ENCODE assay signal across 25 mouse cellular contexts in the genomic region with DNA sequence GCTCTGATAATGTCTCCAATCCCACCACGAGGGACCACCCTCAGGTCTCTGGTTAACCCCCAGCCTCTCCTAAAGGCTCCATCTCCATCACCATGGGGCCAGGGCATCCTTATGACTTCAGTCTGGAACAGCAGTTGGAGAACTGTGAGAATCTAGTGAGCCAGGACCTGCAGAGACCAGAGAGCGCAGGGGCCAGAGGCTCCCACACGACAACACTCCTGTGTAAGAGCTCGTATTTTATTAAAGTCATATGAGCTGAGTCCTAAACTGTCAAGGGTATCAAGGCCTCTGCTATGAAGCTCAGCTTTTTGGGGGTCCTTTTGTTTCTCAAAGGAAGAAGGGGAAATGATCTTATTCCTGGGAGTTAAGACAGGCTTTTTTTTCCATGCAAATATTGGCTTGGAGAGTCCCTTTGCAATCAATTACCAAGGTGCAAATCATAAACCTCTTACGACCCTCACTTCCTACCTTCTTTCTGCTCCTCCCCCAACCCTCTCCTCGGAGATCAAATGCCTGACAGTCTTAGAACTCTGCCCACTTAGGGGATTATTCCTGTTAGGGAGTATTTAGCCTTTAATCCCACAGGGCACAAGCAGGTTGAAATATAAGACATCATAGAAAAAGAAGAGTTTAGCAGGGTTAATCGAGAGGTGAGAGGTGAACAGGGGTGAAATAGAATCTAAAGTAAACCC.
A peak's percentile ranks its signal among the peaks of the same experiment; 100 is the strongest.
DNase-seq lines count a peak whose midpoint lies in the region; ATAC-seq lines count a peak whose summit lies in the region.
"Had no signal": no experiment of that assay in that cellular context is flagged by ENCODE, and none has a peak within 500 bp of the region (broad histone marks: within the 10 kb centered on the region; RNA-seq: fewer than 3 reads in every experiment).

No protein-coding gene starts in this region.

- no peak overlapping the region for H3K4me2 ChIP-seq in kidney, embryonic 15.5 days
- H3K4me2 ChIP-seq in limb, embryonic 12.5 days, result peak overlapping the region; percentile 0; the same call in 1 of the 2 replicates
- H3K4me2 ChIP-seq: heart, embryonic 13.5 days; hindbrain, embryonic 15.5 days; lung, embryonic 15.5 days; midbrain, embryonic 12.5 days; neural tube, embryonic 12.5 days had no signal

- no peaks in the 10 kb centered on the region for H3K36me3 ChIP-seq in kidney, embryonic 15.5 days
- H3K36me3 ChIP-seq in embryonic facial prominence, embryonic 10.5 days (replicated peaks), result no peaks in the 10 kb centered on the region
- H3K36me3 ChIP-seq in limb, embryonic 12.5 days, result no peaks in the 10 kb centered on the region
- H3K36me3 ChIP-seq: heart, embryonic 13.5 days; hindbrain, embryonic 10.5 days; hindbrain, embryonic 15.5 days; lung, embryonic 15.5 days; midbrain, embryonic 12.5 days; neural tube, embryonic 12.5 days had no signal

- no peak overlapping the region for H3K4me3 ChIP-seq in kidney, embryonic 15.5 days (replicated peaks)
- H3K4me3 ChIP-seq in embryonic facial prominence, embryonic 10.5 days, result no peak overlapping the region
- no peak overlapping the region for H3K4me3 ChIP-seq in limb, embryonic 12.5 days (replicated peaks)
- H3K4me3 ChIP-seq: heart, embryonic 13.5 days; hindbrain, embryonic 10.5 days; hindbrain, embryonic 15.5 days; lung, embryonic 15.5 days; midbrain, embryonic 12.5 days; myocyte; neural tube, embryonic 12.5 days had no signal

- H3K9ac ChIP-seq in kidney, embryonic 15.5 days, result no peak overlapping the region
- no peak overlapping the region for H3K9ac ChIP-seq in limb, embryonic 12.5 days (replicated peaks)
- H3K9ac ChIP-seq: forebrain, postnatal 0 days; heart, embryonic 13.5 days; hindbrain, embryonic 15.5 days; lung, embryonic 15.5 days; midbrain, embryonic 12.5 days; neural tube, embryonic 12.5 days had no signal

- WGBS in kidney, embryonic 15.5 days, result 18% methylated on average over 7 of the region's 7 CpGs
- WGBS in embryonic facial prominence, embryonic 10.5 days, result 25% methylated on average over 7 of the region's 7 CpGs
- 14% methylated on average over 7 of the region's 7 CpGs for WGBS in limb, embryonic 12.5 days

- H3K27me3 ChIP-seq in kidney, embryonic 15.5 days, result peaks cover 6% of the 10 kb centered on the region; the same call in 1 of the 2 replicates
- peaks cover 60% of the 10 kb centered on the region for H3K27me3 ChIP-seq in embryonic facial prominence, embryonic 10.5 days (replicated peaks; ENCODE audit: low read depth, poor library complexity, severe bottlenecking)
- no peaks in the 10 kb centered on the region for H3K27me3 ChIP-seq in limb, embryonic 12.5 days
- H3K27me3 ChIP-seq: hindbrain, embryonic 15.5 days; neural tube, embryonic 12.5 days had no signal

- 0 out of 2 replicates have a peak overlapping the region, but pooled peaks have one; percentile 33 for H3K27ac ChIP-seq in kidney, embryonic 15.5 days
- peak overlapping the region; percentile 45 for H3K27ac ChIP-seq in embryonic facial prominence, embryonic 10.5 days (replicated peaks)
- no peak overlapping the region for H3K27ac ChIP-seq in limb, embryonic 12.5 days
- H3K27ac ChIP-seq: heart, embryonic 13.5 days; hindbrain, embryonic 10.5 days; hindbrain, embryonic 15.5 days; lung, embryonic 15.5 days; midbrain, embryonic 12.5 days; neural tube, embryonic 12.5 days had no signal

- no peak for DNase-seq in kidney, adult 11 months
- DNase-seq in embryo, embryonic 10.5 days (ENCODE audit: low spot score), result peak; percentile 49
- DNase-seq in embryonic facial prominence, embryonic 10.5 days (ENCODE audit: low spot score), result peak; percentile 23
- no peak for DNase-seq in layer of hippocampus, postnatal 10 days (ENCODE audit: low spot score in 2 of 2)
- DNase-seq: adrenal gland, postnatal 36 days; B cell, adult 2 months; cerebellum, adult 2 months; cerebellum, postnatal 14 days; forebrain, postnatal 0 days; heart, postnatal 10 days; kidney, adult 18-20 months; kidney, postnatal 4 days; layer of hippocampus, postnatal 36 days; thymus, adult 2 months; thymus, postnatal 4 days had no signal

- peak; percentile 77 for ATAC-seq in kidney, embryonic 15.5 days (replicated peaks; ENCODE audit: low FRiP score)
- no peak for ATAC-seq in limb, embryonic 12.5 days (ENCODE audit: insufficient number of reproducible peaks, insufficient read depth, low FRiP score, low TSS enrichment, low read depth)
- ATAC-seq: forebrain, postnatal 0 days; inflammation-experienced regulatory T-cells, adult 6 months had no signal

- peaks cover 32% of the 10 kb centered on the region for H3K4me1 ChIP-seq in kidney, embryonic 15.5 days
- peaks cover 22% of the 10 kb centered on the region for H3K4me1 ChIP-seq in embryonic facial prominence, embryonic 10.5 days
- peaks cover 19% of the 10 kb centered on the region for H3K4me1 ChIP-seq in limb, embryonic 12.5 days (replicated peaks)
- H3K4me1 ChIP-seq: hindbrain, embryonic 15.5 days had no signal

- no peaks in the 10 kb centered on the region for H3K9me3 ChIP-seq in kidney, embryonic 15.5 days (replicated peaks)
- H3K9me3 ChIP-seq in embryonic facial prominence, embryonic 10.5 days, result no peaks in the 10 kb centered on the region
- H3K9me3 ChIP-seq in limb, embryonic 12.5 days, result 0 out of 2 replicates have a peak, but pooled peaks cover 4% of the 10 kb centered on the region
- H3K9me3 ChIP-seq: heart, embryonic 13.5 days; hindbrain, embryonic 15.5 days; lung, embryonic 15.5 days; midbrain, embryonic 12.5 days; neural tube, embryonic 12.5 days had no signal

Comparison
In these comparisons a context has a peak if more than half of its experiments do, and no peak if none do; other contexts are left out.
1. DNase-seq: peak in embryo, embryonic 10.5 days (single experiment) and embryonic facial prominence, embryonic 10.5 days (single experiment); none in kidney, adult 11 months (single experiment) and layer of hippocampus, postnatal 10 days (0 of 2).